Mouse (Mus musculus): ENCODE measurements around the gene Map7.

DNA sequence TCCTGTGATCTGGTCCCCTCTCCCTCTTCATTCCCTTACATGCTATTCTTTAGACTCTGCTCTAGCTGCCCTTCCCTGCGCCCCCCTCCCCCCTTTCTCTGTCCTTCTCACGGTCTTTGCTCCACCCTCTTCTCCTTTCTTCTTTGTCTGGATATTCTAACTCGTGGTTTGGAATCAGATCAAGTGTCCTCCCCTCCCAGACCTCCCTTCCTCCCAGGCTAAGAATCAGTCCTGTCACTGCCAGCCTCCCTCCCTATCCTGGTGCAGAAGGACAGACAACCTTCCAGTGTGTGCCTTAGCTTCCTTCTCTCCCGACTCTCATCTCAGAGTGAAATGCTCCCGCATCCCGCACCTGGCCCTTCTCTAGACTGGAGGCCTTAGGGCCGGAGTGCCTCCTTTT lies 27.8 kb downstream of the Map7 start:
- TF ChIP-seq CTCF (conservative IDR thresholded peaks at IDR 0.05; ENCODE audit: insufficient read depth, insufficient read length, low read depth, low read length) = no peak
- no peak for TF ChIP-seq POLR2A (IDR thresholded peaks at IDR 0.05; ENCODE audit: low read depth, low read length)
